Mouse (Mus musculus) kidney, embryonic 16.5 days (tissue): ENCODE results near the gene Snrpn. TPM values are rescaled to one million over a fixed set of nuclear protein-coding genes. Genes with fewer than 3 reads are reported as not detected.

Experiments
- polyA plus RNA-seq: library from polyadenylated mRNA; unstranded; fragments of >200 nt; fragmentation: Nextera tagmentation; extraction: Ambion mirVana; gene quantifications from 2 replicates; pipeline ENCODE4 v1.2.1, GENCODE M21; 2015

Gene Snrpn
- polyA plus RNA-seq, 1 experiment from 2014 or later = 34.4 TPM

Other genes starting within 250 kb of the Snrpn start
- gene Snurf, start 135.2 kb downstream of the Snrpn start, polyA plus RNA-seq = 22.4 TPM in 2 replicates
- 0.24 and 0.37 TPM in 2 replicates for gene Gm38393, start 135.2 kb downstream of the Snrpn start, polyA plus RNA-seq